Mouse (Mus musculus): ENCODE measurements around the gene Olfr1183.
"Not testable (repeated sequence)": the region's sequence is repeated elsewhere in the genome, so short reads cannot be mapped to it uniquely, and the experiment has no call there.

Olfr1183 gene

GRCm38 (mm10) chr2:88454567-88454966, at the start of gene Olfr1183:
TSS of gene Olfr1183 (plus strand) at chr2:88454867.
- DNase-seq, result not testable (repeated sequence)

GRCm38 (mm10) chr2:88406353-88406752, 48.3 kb upstream of the Olfr1183 start, which contains the start of gene Olfr1179:
TSS of gene Olfr1179 (minus strand) at chr2:88406453.
- DNase-seq, result no peak

- no peak for DNase-seq
Observed at GRCm38 (mm10) chr2:88419051-88419450, 35.6 kb upstream of the Olfr1183 start, which contains the start of gene Olfr1180. TSS of gene Olfr1180 (minus strand) at chr2:88419151.

- no peak for DNase-seq
Observed at GRCm38 (mm10) chr2:88426071-88426470, 28.6 kb upstream of the Olfr1183 start, which contains the start of gene Olfr1181. TSS of gene Olfr1181 (minus strand) at chr2:88426171.

- no peak for DNase-seq
Observed at GRCm38 (mm10) chr2:88449031-88449430, 5.6 kb upstream of the Olfr1183 start, which contains the start of gene Gm13757. TSS of gene Gm13757 (minus strand) at chr2:88449131.

- no peak for DNase-seq
Observed at GRCm38 (mm10) chr2:88483298-88483697, 28.6 kb downstream of the Olfr1183 start, which contains the start of gene Olfr1184. TSS of gene Olfr1184 (plus strand) at chr2:88483598.

GRCm38 (mm10) chr2:88493020-88493419, 38.4 kb downstream of the Olfr1183 start, which contains the start of gene Olfr1185-ps1:
TSS of gene Olfr1185-ps1 (plus strand) at chr2:88493320.
- no peak for DNase-seq

GRCm38 (mm10) chr2:88518251-88518650, 63.6 kb downstream of the Olfr1183 start, which contains the start of gene Olfr1186:
TSS of gene Olfr1186 (plus strand) at chr2:88518551.
- DNase-seq, result no peak
